Mouse (Mus musculus): ENCODE data around the gene Zfp57. TPM values are rescaled to one million over a fixed set of nuclear protein-coding genes. Genes with fewer than 3 reads are reported as not detected.
"Not testable (repeated sequence)": the region's sequence is repeated elsewhere in the genome, so short reads cannot be mapped to it uniquely, and the experiment has no call there.

The Zfp57 gene
- polyA plus RNA-seq, 1 experiment from 2014 or later = 84.5 TPM

GRCm38 (mm10) chr17:37002364-37003330 is 1.7 kb downstream of the Zfp57 start:
- Histone ChIP-seq H3K4me1 (no peaks in the 10 kb centered on the region), H3K9me3 (no peaks in the 10 kb centered on the region), H3K27ac (peak overlapping the region; percentile 96), H3K27me3 (ENCODE audit: insufficient read depth, poor library complexity, severe bottlenecking) (no peaks in the 10 kb centered on the region), H3K36me3 (peaks cover 29% of the 10 kb centered on the region), H3K4me3 (peak overlapping the region; percentile 84)
- DNase-seq (ENCODE audit: low spot score) = peak; percentile 92
- WGBS = under 1% methylated on average over 49 of the region's 49 CpGs

GRCm38 (mm10) chr17:37003366-37003765 is 2.4 kb downstream of the Zfp57 start:
- WGBS = 33% methylated on average over 4 of the region's 4 CpGs
- H3K27me3 ChIP-seq (ENCODE audit: insufficient read depth, poor library complexity, severe bottlenecking) = no peaks in the 10 kb centered on the region
- H3K27ac ChIP-seq = peak overlapping the region; percentile 96

GRCm38 (mm10) chr17:37008161-37008560 is 7.2 kb downstream of the Zfp57 start:
- Histone ChIP-seq H3K9me3 (no peaks in the 10 kb centered on the region), H3K36me3 (peaks cover 67% of the 10 kb centered on the region), H3K4me1 (no peaks in the 10 kb centered on the region), H3K27ac (no peak overlapping the region), H3K4me3 (no peak overlapping the region), H3K27me3 (ENCODE audit: insufficient read depth, poor library complexity, severe bottlenecking) (no peaks in the 10 kb centered on the region)
- no peak for DNase-seq (ENCODE audit: low spot score)
- WGBS = 86% methylated on average over 6 of the region's 6 CpGs

More at GRCm38 (mm10) chr17:37003366-37003765, 2.4 kb downstream of the Zfp57 start:
- H3K9me3 ChIP-seq = no peaks in the 10 kb centered on the region
- no peaks in the 10 kb centered on the region for H3K4me1 ChIP-seq
- peaks cover 36% of the 10 kb centered on the region for H3K36me3 ChIP-seq
- DNase-seq (ENCODE audit: low spot score) = no peak
- peak overlapping the region; percentile 84 for H3K4me3 ChIP-seq

GRCm38 (mm10) chr17:37009460-37010042 is 8.6 kb downstream of the Zfp57 start:
- peaks cover 66% of the 10 kb centered on the region for H3K36me3 ChIP-seq
- no peaks in the 10 kb centered on the region for H3K4me1 ChIP-seq
- H3K9me3 ChIP-seq = no peaks in the 10 kb centered on the region
- H3K27me3 ChIP-seq (ENCODE audit: insufficient read depth, poor library complexity, severe bottlenecking) = no peaks in the 10 kb centered on the region
- H3K27ac ChIP-seq = no peak overlapping the region
- H3K4me3 ChIP-seq = no peak overlapping the region
- WGBS = 88% methylated on average over 17 of the region's 17 CpGs
- DNase-seq (ENCODE audit: low spot score) = no peak

- peaks cover 46% of the 10 kb centered on the region for H3K36me3 ChIP-seq
- no peak overlapping the region for H3K4me3 ChIP-seq
- no peak overlapping the region for H3K27ac ChIP-seq
- DNase-seq (ENCODE audit: low spot score) = no peak
- H3K4me1 ChIP-seq = no peaks in the 10 kb centered on the region
- 70% methylated on average over 3 of the region's 3 CpGs for WGBS
- no peaks in the 10 kb centered on the region for H3K27me3 ChIP-seq (ENCODE audit: insufficient read depth, poor library complexity, severe bottlenecking)
- H3K9me3 ChIP-seq = no peaks in the 10 kb centered on the region
Measured at GRCm38 (mm10) chr17:37011719-37012118, 10.8 kb downstream of the Zfp57 start.

- no peak overlapping the region for H3K27ac ChIP-seq
- WGBS = 44% methylated on average over 5 of the region's 5 CpGs
- peaks cover 43% of the 10 kb centered on the region for H3K36me3 ChIP-seq
- no peak overlapping the region for H3K4me3 ChIP-seq
- H3K4me1 ChIP-seq = no peaks in the 10 kb centered on the region
- H3K27me3 ChIP-seq (ENCODE audit: insufficient read depth, poor library complexity, severe bottlenecking) = no peaks in the 10 kb centered on the region
- no peaks in the 10 kb centered on the region for H3K9me3 ChIP-seq
- no peak for DNase-seq (ENCODE audit: low spot score)
Measured at GRCm38 (mm10) chr17:37012141-37012540, 11.2 kb downstream of the Zfp57 start.

GRCm38 (mm10) chr17:37016333-37016732 is 15.4 kb downstream of the Zfp57 start:
- H3K27me3 ChIP-seq (ENCODE audit: insufficient read depth, poor library complexity, severe bottlenecking) = no peaks in the 10 kb centered on the region
- no peaks in the 10 kb centered on the region for H3K9me3 ChIP-seq
- H3K36me3 ChIP-seq = peaks cover 3% of the 10 kb centered on the region; the same call in 1 of the 2 replicates
- no peaks in the 10 kb centered on the region for H3K4me1 ChIP-seq
- DNase-seq (ENCODE audit: low spot score) = no peak
- H3K4me3 ChIP-seq = no peak overlapping the region
- H3K27ac ChIP-seq = no peak overlapping the region

- DNase-seq (ENCODE audit: low spot score) = no peak
- Histone ChIP-seq H3K27ac (no peak overlapping the region), H3K27me3 (ENCODE audit: insufficient read depth, poor library complexity, severe bottlenecking) (no peaks in the 10 kb centered on the region), H3K4me1 (no peaks in the 10 kb centered on the region), H3K4me3 (no peak overlapping the region), H3K9me3 (no peaks in the 10 kb centered on the region), H3K36me3 (no peaks in the 10 kb centered on the region)
- 80% methylated on average over 3 of the region's 3 CpGs for WGBS
Measured at GRCm38 (mm10) chr17:37018328-37018727, 17.4 kb downstream of the Zfp57 start.

GRCm38 (mm10) chr17:37019242-37019641 is 18.3 kb downstream of the Zfp57 start:
- not testable (repeated sequence) for H3K27me3 ChIP-seq (ENCODE audit: insufficient read depth, poor library complexity, severe bottlenecking); H3K9me3 ChIP-seq; H3K36me3 ChIP-seq; H3K4me1 ChIP-seq; H3K4me3 ChIP-seq; DNase-seq (ENCODE audit: low spot score); H3K27ac ChIP-seq
- 97% methylated on average over 5 of the region's 5 CpGs for WGBS

- no peak for DNase-seq (ENCODE audit: low spot score)
- WGBS = 70% methylated on average over 9 of the region's 9 CpGs
- no peak within 1 kb of the TSS for H3K4me3 ChIP-seq
- H3K9me3 ChIP-seq = no peaks in the 10 kb centered on the region
- no peaks in the 10 kb centered on the region for H3K4me1 ChIP-seq
- no peaks in the 10 kb centered on the region for H3K27me3 ChIP-seq (ENCODE audit: insufficient read depth, poor library complexity, severe bottlenecking)
- no peak within 1 kb of the TSS for H3K27ac ChIP-seq
- no peaks in the 10 kb centered on the region for H3K36me3 ChIP-seq
Measured at GRCm38 (mm10) chr17:37022628-37023576, 21.9 kb downstream of the Zfp57 start, which contains the start of gene Mog. Gene Mog (minus strand): TSS chr17:37023398.

- no peaks in the 10 kb centered on the region for H3K36me3 ChIP-seq
- WGBS = 98% methylated on average over 2 of the region's 2 CpGs
- H3K4me1 ChIP-seq = no peaks in the 10 kb centered on the region
- no peak overlapping the region for H3K4me3 ChIP-seq
- H3K27ac ChIP-seq = no peak overlapping the region
- H3K27me3 ChIP-seq (ENCODE audit: insufficient read depth, poor library complexity, severe bottlenecking) = no peaks in the 10 kb centered on the region
- no peaks in the 10 kb centered on the region for H3K9me3 ChIP-seq
- DNase-seq (ENCODE audit: low spot score) = no peak
Measured at GRCm38 (mm10) chr17:37026425-37026824, 25.5 kb downstream of the Zfp57 start.

- Histone ChIP-seq H3K36me3 (no peaks in the 10 kb centered on the region), H3K9me3 (no peaks in the 10 kb centered on the region), H3K4me1 (no peaks in the 10 kb centered on the region), H3K4me3 (no peak overlapping the region), H3K27ac (peak overlapping the region; percentile 90), H3K27me3 (ENCODE audit: insufficient read depth, poor library complexity, severe bottlenecking) (no peaks in the 10 kb centered on the region)
- WGBS = 95% methylated on average over 4 of the region's 4 CpGs
- DNase-seq (ENCODE audit: low spot score) = no peak
Measured at GRCm38 (mm10) chr17:37027486-37027885, 26.5 kb downstream of the Zfp57 start.

Data from heart, embryonic 10.5 days (tissue).